ENCODE assay signal across 8 mouse cellular contexts in genomic region chr11:116306126-116306982, GRCm38 (mm10). TPM values are rescaled to one million over a fixed set of nuclear protein-coding genes. Genes with fewer than 3 reads are reported as not detected.
DNase-seq lines count a peak whose midpoint lies in the region; ATAC-seq and TF ChIP-seq lines count a peak whose summit lies in the region.

No protein-coding gene starts in this region.

- WGBS in embryonic facial prominence, embryonic 13.5 days: 2% methylated on average over 51 of the region's 53 CpGs
- WGBS in kidney, adult 2 months: 1% methylated on average over 53 of the region's 53 CpGs
- 2% methylated on average over 51 of the region's 53 CpGs for WGBS in limb, embryonic 12.5 days
- 2% methylated on average over 53 of the region's 53 CpGs for WGBS in midbrain, embryonic 15.5 days
- 1% methylated on average over 53 of the region's 53 CpGs for WGBS in spleen, adult 2 months

- TF ChIP-seq CTCF in kidney, adult 2 months (conservative IDR thresholded peaks at IDR 0.05; ENCODE audit: insufficient read depth, insufficient read length, low read depth, low read length): no peak
- TF ChIP-seq CTCF in spleen, adult 2 months (IDR thresholded peaks at IDR 0.05; ENCODE audit: extremely low read depth, insufficient read depth, insufficient read length, insufficient replicate concordance): no peak

- peak; percentile 33 for TF ChIP-seq POLR2A in kidney, adult 2 months (IDR thresholded peaks at IDR 0.05; ENCODE audit: low read depth, low read length)
- no peak; the same call in 1 of the 2 replicates for TF ChIP-seq POLR2A in spleen, adult 2 months (IDR thresholded peaks at IDR 0.05; ENCODE audit: low read depth, low read length)

- H3K27me3 ChIP-seq in embryonic facial prominence, embryonic 13.5 days: 0 out of 2 replicates have a peak, but pooled peaks cover 3% of the 10 kb centered on the region
- no peaks in the 10 kb centered on the region for H3K27me3 ChIP-seq in kidney, adult 2 months (replicated peaks; ENCODE audit: control insufficient read depth, insufficient read depth, low read length)
- 0 out of 2 replicates have a peak, but pooled peaks cover 3% of the 10 kb centered on the region for H3K27me3 ChIP-seq in limb, embryonic 12.5 days
- H3K27me3 ChIP-seq in midbrain, embryonic 15.5 days (replicated peaks): no peaks in the 10 kb centered on the region
- no peaks in the 10 kb centered on the region for H3K27me3 ChIP-seq in spleen, adult 2 months (ENCODE audit: control insufficient read depth, insufficient read depth, low read length)

- H3K9ac ChIP-seq in embryonic facial prominence, embryonic 13.5 days: peak overlapping the region; percentile 88
- peak overlapping the region; percentile 64 for H3K9ac ChIP-seq in limb, embryonic 12.5 days (replicated peaks)
- peak overlapping the region; percentile 69 for H3K9ac ChIP-seq in midbrain, embryonic 15.5 days

- peak; percentile 88 for ATAC-seq in embryonic facial prominence, embryonic 13.5 days (ENCODE audit: insufficient number of reproducible peaks, insufficient read depth, low FRiP score, low TSS enrichment, low read depth)
- peak; percentile 91 for ATAC-seq in limb, embryonic 12.5 days (ENCODE audit: insufficient number of reproducible peaks, insufficient read depth, low FRiP score, low TSS enrichment, low read depth)
- peak; percentile 93 for ATAC-seq in midbrain, embryonic 15.5 days (replicated peaks)

- peak; percentile 99 for DNase-seq in 3134 (ENCODE audit: extremely low read depth, insufficient read length, low spot score)
- peak; percentile 94 to 96 for DNase-seq in adrenal gland, postnatal 36 days
- DNase-seq in heart, adult 18-20 months: peak; percentile 93 to 97
- peak; percentile 96 for DNase-seq in kidney, adult 2 months
- peak; percentile 84 to 89 for DNase-seq in spleen, adult 2 months (ENCODE audit: low read depth in 1 of 2, low spot score in 2 of 2)

- H3K4me1 ChIP-seq in embryonic facial prominence, embryonic 13.5 days: peaks cover 11% of the 10 kb centered on the region
- peaks cover 7% of the 10 kb centered on the region; the same call in 1 of the 2 replicates for H3K4me1 ChIP-seq in kidney, adult 2 months (ENCODE audit: control insufficient read depth, insufficient read depth, low read length)
- peaks cover 9% of the 10 kb centered on the region for H3K4me1 ChIP-seq in limb, embryonic 12.5 days (replicated peaks)
- peaks cover 10% of the 10 kb centered on the region for H3K4me1 ChIP-seq in midbrain, embryonic 15.5 days
- peaks cover 6% of the 10 kb centered on the region; the same call in 1 of the 2 replicates for H3K4me1 ChIP-seq in spleen, adult 2 months (ENCODE audit: control insufficient read depth, insufficient read depth, insufficient read length)

- H3K4me2 ChIP-seq in embryonic facial prominence, embryonic 13.5 days: peak overlapping the region; percentile 91
- H3K4me2 ChIP-seq in limb, embryonic 12.5 days: peak overlapping the region; percentile 85
- H3K4me2 ChIP-seq in midbrain, embryonic 15.5 days: peak overlapping the region; percentile 67

- H3K27ac ChIP-seq in embryonic facial prominence, embryonic 13.5 days: 0 out of 2 replicates have a peak overlapping the region, but pooled peaks have one; percentile 28
- peak overlapping the region; percentile 33; the same call in 1 of the 2 replicates for H3K27ac ChIP-seq in kidney, adult 2 months (ENCODE audit: insufficient read depth, low read depth, low read length)
- 0 out of 2 replicates have a peak overlapping the region, but pooled peaks have one; percentile 25 for H3K27ac ChIP-seq in limb, embryonic 12.5 days
- H3K27ac ChIP-seq in midbrain, embryonic 15.5 days: peak overlapping the region; percentile 59
- H3K27ac ChIP-seq in spleen, adult 2 months (ENCODE audit: insufficient read depth, low read length): no peak overlapping the region

- peaks cover 38% of the 10 kb centered on the region for H3K36me3 ChIP-seq in embryonic facial prominence, embryonic 13.5 days
- H3K36me3 ChIP-seq in kidney, adult 2 months (ENCODE audit: control insufficient read depth, insufficient read depth, low read length): no peaks in the 10 kb centered on the region; the same call in 1 of the 2 replicates
- peaks cover 39% of the 10 kb centered on the region for H3K36me3 ChIP-seq in limb, embryonic 12.5 days
- H3K36me3 ChIP-seq in midbrain, embryonic 15.5 days (replicated peaks): peaks cover 33% of the 10 kb centered on the region
- H3K36me3 ChIP-seq in spleen, adult 2 months (ENCODE audit: control insufficient read depth, insufficient read depth, low read length): peaks cover 5% of the 10 kb centered on the region; the same call in 1 of the 2 replicates

- H3K4me3 ChIP-seq in embryonic facial prominence, embryonic 13.5 days: peak overlapping the region; percentile 86
- peak overlapping the region; percentile 90 for H3K4me3 ChIP-seq in kidney, adult 2 months (ENCODE audit: insufficient read depth, low read depth, low read length)
- peak overlapping the region; percentile 59 for H3K4me3 ChIP-seq in limb, embryonic 12.5 days (replicated peaks)
- H3K4me3 ChIP-seq in midbrain, embryonic 15.5 days: peak overlapping the region; percentile 72
- peak overlapping the region; percentile 86 for H3K4me3 ChIP-seq in spleen, adult 2 months (ENCODE audit: extremely low read depth, insufficient read depth, insufficient read length)

- no peaks in the 10 kb centered on the region for H3K9me3 ChIP-seq in embryonic facial prominence, embryonic 13.5 days
- H3K9me3 ChIP-seq in limb, embryonic 12.5 days: no peaks in the 10 kb centered on the region
- H3K9me3 ChIP-seq in midbrain, embryonic 15.5 days: no peaks in the 10 kb centered on the region

RNA-seq across cellular contexts. Expression of gene Exoc7, which starts 0.7 kb away (rescaled TPM):
- 10 to 100 TPM; 57.6 to 68.8 TPM for total RNA-seq in adrenal gland, postnatal 36 days (2021)
- polyA plus RNA-seq in embryonic facial prominence, embryonic 13.5 days (2015; fragmentation: Nextera tagmentation; extraction: Ambion mirVana): 71.7 and 79.4 TPM in 2 replicates
- 10 to 100 TPM; 50.2 to 55.4 TPM for total RNA-seq in heart, adult 18-20 months (2021)
- polyA plus RNA-seq in kidney, adult 2 months (2012; rRNA removed): 33.2 and 33.5 TPM in 2 replicates
- polyA plus RNA-seq in limb, embryonic 12.5 days (2016; fragmentation: Nextera tagmentation; extraction: Ambion mirVana): 77.6 and 82.8 TPM in 2 replicates
- polyA plus RNA-seq in midbrain, embryonic 15.5 days (2015; fragmentation: Nextera tagmentation; extraction: Ambion mirVana): 109 and 110 TPM in 2 replicates
- polyA plus RNA-seq in spleen, adult 2 months (2012; rRNA removed): 20.2 and 21.8 TPM in 2 replicates

RNA-seq across cellular contexts. Expression of gene Galr2, which starts 25.6 kb away (rescaled TPM):
- not detected for total RNA-seq in adrenal gland, postnatal 36 days (2021)
- 0.18 TPM in 1 of 2 replicates, not detected in the other for polyA plus RNA-seq in embryonic facial prominence, embryonic 13.5 days (2015; fragmentation: Nextera tagmentation; extraction: Ambion mirVana)
- not detected for total RNA-seq in heart, adult 18-20 months (2021)
- polyA plus RNA-seq in kidney, adult 2 months (2012; rRNA removed): 3.3 and 5.3 TPM in 2 replicates
- polyA plus RNA-seq in limb, embryonic 12.5 days (2016; fragmentation: Nextera tagmentation; extraction: Ambion mirVana): 0.20 TPM in 1 of 2 replicates, not detected in the other
- 0.45 and 0.57 TPM in 2 replicates for polyA plus RNA-seq in midbrain, embryonic 15.5 days (2015; fragmentation: Nextera tagmentation; extraction: Ambion mirVana)
- 0.08 TPM in 1 of 2 replicates, not detected in the other for polyA plus RNA-seq in spleen, adult 2 months (2012; rRNA removed)

RNA-seq across cellular contexts. Expression of gene Foxj1, which starts 28.8 kb away (rescaled TPM):
- under 1 TPM in 1 of 2 experiments, not detected in 1; 0.10 TPM for total RNA-seq in adrenal gland, postnatal 36 days (2021)
- 0.80 and 1.4 TPM in 2 replicates for polyA plus RNA-seq in embryonic facial prominence, embryonic 13.5 days (2015; fragmentation: Nextera tagmentation; extraction: Ambion mirVana)
- total RNA-seq in heart, adult 18-20 months (2021): 1 to 10 TPM in 1 of 2 experiments, not detected in 1; 2.2 TPM
- polyA plus RNA-seq in kidney, adult 2 months (2012; rRNA removed): 0.80 and 1.0 TPM in 2 replicates
- 0.18 TPM in 2 replicates for polyA plus RNA-seq in limb, embryonic 12.5 days (2016; fragmentation: Nextera tagmentation; extraction: Ambion mirVana)
- 17.4 and 20.4 TPM in 2 replicates for polyA plus RNA-seq in midbrain, embryonic 15.5 days (2015; fragmentation: Nextera tagmentation; extraction: Ambion mirVana)
- 0.47 and 0.59 TPM in 2 replicates for polyA plus RNA-seq in spleen, adult 2 months (2012; rRNA removed)

RNA-seq across cellular contexts. Expression of gene Srp68, which starts 32.3 kb away (rescaled TPM):
- 10 to 100 TPM; 77.4 to 81.8 TPM for total RNA-seq in adrenal gland, postnatal 36 days (2021)
- polyA plus RNA-seq in embryonic facial prominence, embryonic 13.5 days (2015; fragmentation: Nextera tagmentation; extraction: Ambion mirVana): 95.2 and 97.5 TPM in 2 replicates
- 10 to 100 TPM; 59.0 to 67.2 TPM for total RNA-seq in heart, adult 18-20 months (2021)
- polyA plus RNA-seq in kidney, adult 2 months (2012; rRNA removed): 53.7 and 53.8 TPM in 2 replicates
- polyA plus RNA-seq in limb, embryonic 12.5 days (2016; fragmentation: Nextera tagmentation; extraction: Ambion mirVana): 110 and 112 TPM in 2 replicates
- polyA plus RNA-seq in midbrain, embryonic 15.5 days (2015; fragmentation: Nextera tagmentation; extraction: Ambion mirVana): 62.4 and 63.5 TPM in 2 replicates
- polyA plus RNA-seq in spleen, adult 2 months (2012; rRNA removed): 25.4 and 27.0 TPM in 2 replicates
